Mouse (Mus musculus) stomach, postnatal 0 days (tissue): ENCODE data around the gene Tnik. TPM values are rescaled to one million over a fixed set of nuclear protein-coding genes. Genes with fewer than 3 reads are reported as not detected.
A peak's percentile ranks its signal among the peaks of the same experiment; 100 is the strongest.

ENCODE experiments used
- ATAC-seq: fragments of 200-750 bp; cut with Nextera tagmentation; 2 replicates; pipeline ENCODE4 v1.8.0; 2017; ENCODE audit not compliant: low FRiP score, low TSS enrichment
- DNase-seq: peaks from one replicate; pipeline ENCODE4 v3.0.0-alpha.2; 2016; ENCODE audit warnings: low spot score
- H3K27ac ChIP-seq: fragments of 300-500 bp; sonication (generic); replicated peaks from 2 replicates; pipeline ENCODE4 v1.5.1; 2014; ENCODE audit warnings: mild to moderate bottlenecking, control low read depth
- H3K27me3 ChIP-seq: fragments of 300-500 bp; sonication (generic); 2 replicates; pipeline ENCODE4 v1.6.1; 2014; ENCODE audit warnings: low read length; ENCODE audit not compliant: control insufficient read depth, insufficient read depth
- H3K36me3 ChIP-seq: fragments of 300-500 bp; sonication (generic); 2 replicates; pipeline ENCODE4 v1.6.1; 2014; ENCODE audit warnings: low read length, mixed read lengths; ENCODE audit not compliant: control insufficient read depth, insufficient read depth
- H3K4me1 ChIP-seq: fragments of 300-500 bp; sonication (generic); replicated peaks from 2 replicates; pipeline ENCODE4 v1.6.1; 2014; ENCODE audit warnings: antibody characterized with exemption; ENCODE audit not compliant: control insufficient read depth, insufficient read depth
- H3K4me2 ChIP-seq: fragments of 300-500 bp; sonication (generic); replicated peaks from 2 replicates; pipeline ENCODE4 v1.6.1; 2014; ENCODE audit warnings: low read depth, mild to moderate bottlenecking, control low read depth, moderate library complexity
- H3K4me3 ChIP-seq: fragments of 300-500 bp; sonication (generic); 2 replicates; pipeline ENCODE4 v1.5.1; 2014; ENCODE audit warnings: low read depth, low read length, control low read depth
- H3K9ac ChIP-seq: fragments of 300-500 bp; sonication (generic); 2 replicates; pipeline ENCODE4 v1.6.1; 2014; ENCODE audit warnings: mild to moderate bottlenecking, low read length, control low read depth, mixed read lengths
- H3K9me3 ChIP-seq: fragments of 300-500 bp; sonication (generic); 2 replicates; pipeline ENCODE4 v1.6.1; 2016; ENCODE audit warnings: low read length; ENCODE audit not compliant: control insufficient read depth
- CTCF ChIP-seq: IDR thresholded peaks from 2 replicates; pipeline ENCODE4 v1.5.1; 2016; ENCODE audit warnings: antibody characterized with exemption, low read depth, mild to moderate bottlenecking, moderate library complexity
- EP300 ChIP-seq: optimal IDR thresholded peaks from 2 replicates; pipeline ENCODE3; 2016; ENCODE audit warnings: antibody characterized with exemption
- WGBS: fragments of 180-500 bp; shearing (Covaris S2); extraction: QIAGEN DNeasy Blood & Tissue Kit; methylation state at CpG from one replicate; pipeline ENCODE4 v1.1.7; 2014; 5-methylcytosine and 5-hydroxymethylcytosine counted together
- polyA plus RNA-seq: library from polyadenylated mRNA; unstranded; fragments of >200 nt; fragmentation: Nextera tagmentation; extraction: Ambion mirVana; gene quantifications from 2 replicates; pipeline ENCODE4 v1.2.1, GENCODE M21; 2015

Gene Tnik
- polyA plus RNA-seq, 1 experiment from 2014 or later = 4.6 TPM

DNA sequence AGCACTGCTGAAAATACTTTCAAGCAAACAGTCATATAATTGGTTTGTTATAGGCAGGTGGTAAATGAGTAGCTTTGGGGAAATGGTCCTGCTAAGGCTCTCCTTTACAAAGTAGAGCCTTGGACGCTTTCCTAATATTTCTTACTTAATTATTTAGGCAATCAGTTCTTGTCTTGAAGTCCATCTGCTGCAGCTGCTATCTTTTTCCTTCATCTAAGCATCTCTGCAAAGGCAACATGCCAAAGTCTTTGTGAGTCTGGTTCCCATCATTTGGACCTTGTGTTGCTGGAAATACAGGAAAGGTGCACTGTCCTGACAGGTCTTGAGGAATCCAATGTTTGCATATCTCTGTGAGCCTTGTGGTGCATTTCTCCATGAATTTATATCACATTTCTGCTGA, 82.9 kb downstream of the Tnik start:
- H3K9me3 ChIP-seq = no peaks in the 10 kb centered on the region
- no peaks in the 10 kb centered on the region for H3K27me3 ChIP-seq
- DNase-seq = no peak
- H3K4me2 ChIP-seq = no peak overlapping the region
- no peak overlapping the region for H3K4me3 ChIP-seq
- no peak for ATAC-seq
- no peaks in the 10 kb centered on the region for H3K36me3 ChIP-seq
- H3K27ac ChIP-seq = no peak overlapping the region
- 57% methylated on average over 1 of the region's 1 CpGs for WGBS
- no peak for TF ChIP-seq EP300
- no peak for TF ChIP-seq CTCF
- no peaks in the 10 kb centered on the region for H3K4me1 ChIP-seq
- no peak overlapping the region for H3K9ac ChIP-seq

DNA sequence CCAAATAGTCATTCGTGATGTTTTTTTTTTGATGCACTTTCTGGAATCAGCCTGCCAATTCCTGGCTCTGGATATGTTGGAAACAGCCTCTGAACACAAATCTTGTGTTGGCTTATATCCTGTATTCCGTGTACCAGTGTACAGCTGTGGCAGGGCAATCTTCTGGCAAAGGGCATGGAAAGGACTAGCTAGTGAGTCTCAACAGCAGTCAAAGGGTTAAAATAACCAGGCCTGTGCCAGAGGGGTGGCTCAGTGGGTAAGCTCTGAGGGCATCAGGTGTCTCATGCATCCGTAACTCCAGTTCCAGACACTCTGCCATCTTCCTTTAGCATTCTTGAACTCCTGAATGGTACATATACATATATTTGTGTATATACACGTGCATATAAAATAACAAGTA, 83.5 kb downstream of the Tnik start:
- H3K27me3 ChIP-seq = no peaks in the 10 kb centered on the region
- WGBS = 64% methylated on average over 4 of the region's 4 CpGs
- no peaks in the 10 kb centered on the region for H3K4me1 ChIP-seq
- no peak overlapping the region for H3K4me3 ChIP-seq
- no peak overlapping the region for H3K4me2 ChIP-seq
- no peaks in the 10 kb centered on the region for H3K36me3 ChIP-seq
- TF ChIP-seq EP300 (no peak), CTCF (no peak)
- ATAC-seq (no peak), DNase-seq (no peak)
- H3K27ac ChIP-seq = no peak overlapping the region
- H3K9me3 ChIP-seq = no peaks in the 10 kb centered on the region
- H3K9ac ChIP-seq = no peak overlapping the region

DNA sequence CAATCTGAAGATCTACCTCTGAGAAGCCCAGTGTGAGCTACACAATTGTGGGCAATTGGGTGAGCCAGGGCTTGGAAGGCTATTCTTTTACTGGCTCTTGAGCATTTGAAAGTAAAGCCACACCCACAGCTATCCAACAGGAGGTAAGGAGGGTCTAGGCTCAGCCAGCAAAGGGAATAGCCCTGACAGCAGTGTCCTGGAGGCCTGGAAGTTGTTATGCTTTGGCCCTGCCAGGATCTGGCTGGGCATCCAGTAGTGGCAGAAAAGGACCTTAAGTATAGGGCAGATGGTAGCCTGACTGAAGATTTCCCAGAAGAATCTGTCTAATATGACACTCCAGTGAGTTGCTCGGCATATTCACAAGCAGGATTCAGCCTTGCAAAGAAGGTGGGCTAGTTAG, 85.7 kb downstream of the Tnik start:
- Histone ChIP-seq H3K4me3 (no peak overlapping the region), H3K4me2 (no peak overlapping the region), H3K27me3 (no peaks in the 10 kb centered on the region), H3K9ac (no peak overlapping the region), H3K27ac (no peak overlapping the region), H3K4me1 (no peaks in the 10 kb centered on the region), H3K36me3 (no peaks in the 10 kb centered on the region), H3K9me3 (no peaks in the 10 kb centered on the region)
- DNase-seq = no peak
- 88% methylated on average over 1 of the region's 1 CpGs for WGBS
- TF ChIP-seq CTCF (no peak), EP300 (no peak)
- no peak for ATAC-seq

DNA sequence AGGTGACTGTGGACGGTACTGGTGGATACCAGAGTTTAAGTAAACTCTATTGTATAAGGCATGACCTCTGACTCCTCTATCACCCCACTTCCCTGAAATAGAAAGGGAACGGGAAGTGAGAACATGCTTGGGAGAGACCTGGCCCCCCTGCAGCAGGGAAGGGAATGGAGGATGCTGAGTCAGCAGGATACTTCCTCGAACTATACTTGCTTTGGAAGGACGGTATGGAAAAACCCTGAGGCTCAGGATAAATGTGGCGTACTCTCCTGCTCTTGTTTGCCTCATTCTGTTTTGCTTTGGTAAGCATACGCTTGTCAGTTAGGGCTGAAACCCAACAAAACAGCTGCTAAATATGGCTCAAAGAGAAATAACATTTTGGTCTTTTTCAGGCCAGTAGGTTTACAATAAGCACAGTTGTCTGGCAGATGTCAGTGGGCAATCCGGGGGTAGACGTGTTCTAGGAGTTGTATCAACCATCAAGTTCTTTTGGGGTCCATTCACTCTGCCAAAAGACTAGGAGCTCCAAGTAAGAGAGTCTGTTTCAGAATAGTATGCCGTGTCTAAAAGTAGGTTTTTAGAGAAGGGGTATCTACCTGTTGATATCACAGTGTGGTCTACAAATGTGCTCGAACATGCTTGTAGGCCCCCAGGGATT, 87.3 kb downstream of the Tnik start:
- DNase-seq (no peak), ATAC-seq (no peak)
- Histone ChIP-seq H3K27ac (no peak overlapping the region), H3K9ac (no peak overlapping the region), H3K27me3 (no peaks in the 10 kb centered on the region), H3K4me1 (no peaks in the 10 kb centered on the region), H3K36me3 (no peaks in the 10 kb centered on the region), H3K4me3 (no peak overlapping the region), H3K4me2 (no peak overlapping the region), H3K9me3 (no peaks in the 10 kb centered on the region)
- WGBS = 68% methylated on average over 10 of the region's 10 CpGs
- TF ChIP-seq EP300 (no peak), CTCF (no peak)

DNA sequence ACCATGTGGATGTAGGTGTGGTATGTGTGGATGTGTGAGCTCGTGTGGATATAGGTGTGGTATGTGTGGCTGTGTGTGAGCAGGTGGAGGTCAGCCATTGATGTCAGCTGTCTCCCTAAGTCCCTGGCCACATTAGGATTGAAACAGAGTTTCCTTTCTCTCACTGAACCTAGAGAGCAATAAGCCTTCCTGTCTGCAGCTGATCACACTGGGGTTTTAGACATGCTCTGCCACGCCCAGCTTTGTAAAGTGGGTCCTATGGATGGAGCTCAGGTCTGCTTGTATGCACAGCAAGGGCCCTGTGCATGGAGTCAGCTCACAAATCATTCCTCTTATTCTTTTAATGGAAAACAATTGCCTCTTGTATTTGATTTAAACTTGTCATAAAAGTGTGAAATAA, 95.4 kb downstream of the Tnik start:
- Histone ChIP-seq H3K4me3 (no peak overlapping the region), H3K9me3 (no peaks in the 10 kb centered on the region), H3K4me2 (no peak overlapping the region), H3K4me1 (0 out of 2 replicates have a peak, but pooled peaks cover 2% of the 10 kb centered on the region), H3K9ac (no peak overlapping the region), H3K36me3 (no peaks in the 10 kb centered on the region), H3K27me3 (no peaks in the 10 kb centered on the region), H3K27ac (no peak overlapping the region)
- DNase-seq = no peak
- no peak for TF ChIP-seq CTCF
- no peak for TF ChIP-seq EP300
- WGBS = 56% methylated on average over 2 of the region's 2 CpGs
- ATAC-seq = no peak

DNA sequence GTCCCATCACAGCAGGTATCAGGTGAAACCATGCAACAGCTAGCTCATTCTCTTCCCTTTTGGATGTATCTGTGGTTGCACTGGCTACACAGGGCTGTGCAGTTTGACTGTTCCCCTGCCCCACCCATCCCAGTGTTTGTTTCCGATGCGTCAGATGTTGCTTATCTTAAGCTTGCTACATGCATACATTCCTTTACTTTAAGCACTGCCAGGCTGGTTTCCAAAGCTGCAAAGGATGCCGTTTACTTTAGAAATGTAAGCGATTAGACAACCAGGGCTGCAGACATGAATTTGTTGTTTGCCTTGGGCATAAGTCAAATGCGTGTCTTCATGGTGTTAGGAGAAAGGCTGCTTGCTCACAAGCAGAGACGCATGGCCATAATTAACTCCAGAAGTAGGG, 96.1 kb downstream of the Tnik start:
- Histone ChIP-seq H3K36me3 (no peaks in the 10 kb centered on the region), H3K9ac (no peak overlapping the region), H3K27ac (no peak overlapping the region), H3K4me1 (0 out of 2 replicates have a peak, but pooled peaks cover 2% of the 10 kb centered on the region), H3K27me3 (no peaks in the 10 kb centered on the region), H3K4me2 (no peak overlapping the region), H3K9me3 (no peaks in the 10 kb centered on the region), H3K4me3 (no peak overlapping the region)
- 11% methylated on average over 6 of the region's 6 CpGs for WGBS
- peak; percentile 90 for ATAC-seq
- peak; percentile 72 for DNase-seq
- TF ChIP-seq CTCF = no peak
- TF ChIP-seq EP300 = no peak
